Mouse (Mus musculus) erythroblast, embryonic 14.5 days (primary cell): ENCODE results near the gene Aif1. TPM values are rescaled to one million over a fixed set of nuclear protein-coding genes. Genes with fewer than 3 reads are reported as not detected.

Source experiments
- H3K27me3 ChIP-seq: 2 replicates; pipeline ENCODE4 v1.6.1; 2012; ENCODE audit warnings: inconsistent platforms; ENCODE audit not compliant: control insufficient read depth
- H3K36me3 ChIP-seq: 2 replicates; pipeline ENCODE4 v1.6.1; 2012; ENCODE audit warnings: mild to moderate bottlenecking, inconsistent platforms; ENCODE audit not compliant: control insufficient read depth
- H3K4me1 ChIP-seq: 2 replicates; pipeline ENCODE4 v1.6.1; 2012; ENCODE audit warnings: inconsistent platforms; ENCODE audit not compliant: control insufficient read depth
- H3K4me3 ChIP-seq: replicated peaks from 2 replicates; pipeline ENCODE3; 2012; ENCODE audit warnings: moderate library complexity, mild to moderate bottlenecking, inconsistent platforms
- H3K9me3 ChIP-seq: 2 replicates; pipeline ENCODE4 v1.6.1; 2012; ENCODE audit warnings: low read length, inconsistent platforms, mixed read lengths; ENCODE audit not compliant: control insufficient read depth
- GATA1 ChIP-seq: IDR thresholded peaks from 2 replicates; pipeline ENCODE4 v1.6.1; 2012; ENCODE audit warnings: low read length, inconsistent platforms, mixed read lengths
- TAL1 ChIP-seq: IDR thresholded peaks from 3 replicates; pipeline ENCODE4 v1.6.1; 2012; ENCODE audit warnings: low read length, inconsistent platforms, mixed read lengths
- polyA plus RNA-seq: library from polyadenylated mRNA; stranded (reverse); fragments of >175 nt; gene quantifications from 2 replicates; pipeline ENCODE4 v1.2.3, GENCODE M21; 2012

The Aif1 gene
- polyA plus RNA-seq, 1 experiment: not detected

DNA sequence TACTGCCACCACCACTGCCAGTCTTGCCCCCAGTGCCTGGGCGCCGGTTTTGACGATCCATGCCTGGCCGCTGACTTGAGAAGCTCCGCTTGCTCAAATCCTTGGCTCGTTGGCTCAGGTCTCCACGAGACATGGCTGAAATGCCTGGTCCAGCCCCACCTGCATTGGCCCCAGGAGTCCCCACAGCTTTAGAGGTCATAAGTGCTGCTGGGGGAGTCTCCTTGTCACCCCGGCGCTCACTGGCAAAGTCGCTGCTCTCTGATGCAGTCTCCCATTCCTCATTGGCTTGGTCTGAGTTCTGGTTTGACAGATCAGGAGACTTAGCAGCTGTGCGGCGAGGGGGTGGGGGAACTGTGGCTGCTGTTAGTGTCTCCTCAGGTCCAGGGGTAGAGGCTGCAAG, 20.4 kb downstream of the Aif1 start:
- no peaks in the 10 kb centered on the region for H3K9me3 ChIP-seq
- H3K36me3 ChIP-seq: peaks cover 99% of the 10 kb centered on the region
- no peaks in the 10 kb centered on the region for H3K27me3 ChIP-seq
- TF ChIP-seq GATA1 (no peak), TAL1 (no peak)
- no peak overlapping the region for H3K4me3 ChIP-seq
- peaks cover 13% of the 10 kb centered on the region for H3K4me1 ChIP-seq

DNA sequence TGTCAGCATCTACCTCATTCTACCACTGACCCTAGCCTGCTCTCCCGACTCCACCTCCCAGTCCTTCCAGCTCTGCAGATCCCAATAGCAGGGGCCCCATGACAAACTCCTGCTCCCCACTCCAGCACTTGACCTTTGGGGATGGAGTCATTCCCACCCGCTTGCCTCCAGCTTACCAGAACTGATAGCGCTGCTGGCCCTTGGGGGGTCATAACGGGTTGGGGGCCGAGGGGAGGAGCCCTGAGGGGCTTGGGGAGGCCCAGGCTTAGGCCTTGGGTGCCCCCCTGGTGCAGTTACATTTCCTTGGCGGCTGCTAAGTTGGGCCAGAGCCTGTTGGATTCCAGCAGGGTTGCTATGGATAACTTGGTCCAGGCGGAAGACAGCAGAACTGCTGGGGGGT, 21.3 kb downstream of the Aif1 start:
- H3K27me3 ChIP-seq: no peaks in the 10 kb centered on the region
- no peak overlapping the region for H3K4me3 ChIP-seq
- peaks cover 99% of the 10 kb centered on the region for H3K36me3 ChIP-seq
- TF ChIP-seq GATA1 (no peak), TAL1 (no peak)
- H3K4me1 ChIP-seq: peaks cover 18% of the 10 kb centered on the region
- H3K9me3 ChIP-seq: no peaks in the 10 kb centered on the region

DNA sequence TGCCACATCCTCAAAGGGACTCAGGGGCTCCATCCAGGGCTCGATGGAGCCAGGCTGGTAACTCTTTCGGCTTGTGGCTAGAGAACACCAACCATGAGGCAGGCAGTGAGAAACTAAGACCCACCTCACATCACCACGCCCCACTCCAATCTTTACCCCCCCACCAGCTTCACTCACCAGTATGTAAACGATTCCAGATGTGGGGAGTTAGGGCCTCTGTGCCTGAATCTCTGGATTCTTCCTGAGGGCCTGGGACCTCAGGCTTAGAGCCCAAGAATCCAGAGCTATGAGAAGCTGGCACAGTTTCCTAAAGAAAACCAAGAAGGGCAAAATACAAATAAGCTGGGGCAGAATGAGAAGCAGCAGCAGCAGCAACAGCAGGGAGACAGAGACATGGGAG, 21.9 kb downstream of the Aif1 start:
- peaks cover 18% of the 10 kb centered on the region for H3K4me1 ChIP-seq
- H3K36me3 ChIP-seq: peaks cover 99% of the 10 kb centered on the region
- H3K4me3 ChIP-seq: no peak overlapping the region
- H3K9me3 ChIP-seq: no peaks in the 10 kb centered on the region
- H3K27me3 ChIP-seq: no peaks in the 10 kb centered on the region
- TF ChIP-seq GATA1: no peak
- no peak for TF ChIP-seq TAL1

DNA sequence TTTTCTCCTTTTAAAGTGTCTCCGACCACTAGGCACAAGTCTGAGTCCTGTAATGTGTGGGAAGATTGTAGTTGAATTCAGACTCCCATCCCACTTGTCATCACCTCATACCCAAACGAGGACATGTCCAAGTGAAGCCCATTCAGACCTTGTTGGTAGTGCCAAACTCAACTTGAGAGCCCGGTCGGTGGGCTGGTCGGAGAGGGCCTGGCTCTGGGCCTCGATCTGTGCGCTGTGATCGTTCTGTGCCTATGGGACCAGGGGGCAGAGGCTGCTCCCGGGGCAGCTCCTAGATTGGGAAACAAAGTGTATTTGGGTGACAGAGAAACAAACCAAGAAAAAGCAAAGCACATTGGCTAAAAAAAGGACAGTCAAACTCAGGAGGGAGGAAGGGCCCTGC, 22.8 kb downstream of the Aif1 start:
- H3K4me1 ChIP-seq: peaks cover 18% of the 10 kb centered on the region
- no peaks in the 10 kb centered on the region for H3K27me3 ChIP-seq
- peaks cover 99% of the 10 kb centered on the region for H3K36me3 ChIP-seq
- TF ChIP-seq GATA1: no peak
- TF ChIP-seq TAL1: no peak
- no peaks in the 10 kb centered on the region for H3K9me3 ChIP-seq
- no peak overlapping the region for H3K4me3 ChIP-seq

DNA sequence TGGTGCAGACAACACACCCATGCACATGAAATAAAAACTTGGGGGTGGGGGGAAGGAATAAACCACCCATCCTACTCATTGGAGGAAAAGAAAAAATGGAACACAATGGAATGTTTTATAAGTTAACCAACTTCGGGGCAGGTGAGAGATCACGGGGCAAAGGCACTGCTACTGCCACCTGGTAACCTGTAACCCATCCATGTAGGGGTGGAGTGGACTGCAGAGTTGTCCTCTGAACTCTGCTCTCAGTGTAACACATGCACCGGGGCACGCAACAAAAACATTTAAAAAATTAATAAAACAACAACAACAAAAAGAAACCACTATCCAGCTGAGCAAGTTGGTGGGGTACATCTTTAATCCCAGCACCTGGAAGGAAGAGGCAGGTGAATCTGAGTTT, 23.7 kb downstream of the Aif1 start:
- no peak for TF ChIP-seq GATA1
- TF ChIP-seq TAL1: no peak

DNA sequence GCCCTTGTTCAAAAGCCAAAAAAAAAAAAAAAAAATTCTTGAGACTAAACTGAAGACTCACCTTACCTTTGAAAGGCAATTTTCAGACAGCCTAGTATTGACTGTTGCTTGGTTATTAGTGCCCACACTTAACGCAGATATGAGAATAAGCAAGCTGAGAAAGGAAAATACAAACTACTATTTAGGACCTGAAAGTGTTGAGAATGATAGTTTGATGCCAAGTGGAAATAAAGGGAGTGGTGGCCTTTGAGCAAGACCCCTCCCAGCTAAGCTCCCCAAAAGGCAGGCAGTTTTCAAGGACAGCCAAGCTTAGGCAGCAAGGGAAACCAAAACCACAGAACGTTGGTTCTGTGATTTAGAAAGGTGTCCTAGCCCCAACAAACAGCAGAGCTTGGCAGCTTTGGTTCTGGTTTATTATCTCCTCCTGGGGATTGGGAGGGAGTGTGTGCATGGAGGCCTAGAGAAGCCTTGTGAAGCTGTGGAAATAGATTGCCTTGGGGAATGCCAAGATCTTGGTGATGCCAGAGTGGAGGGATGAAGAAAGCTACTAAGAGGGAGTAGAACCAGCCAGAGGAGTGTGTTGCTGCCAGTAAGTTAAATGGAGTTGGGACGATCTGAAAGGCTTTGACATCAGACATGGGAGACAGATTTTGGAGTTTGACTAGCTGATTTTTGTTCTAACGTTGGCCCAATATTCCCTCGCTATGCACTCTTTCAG, 27.8 kb downstream of the Aif1 start:
- peaks cover 99% of the 10 kb centered on the region for H3K36me3 ChIP-seq
- TF ChIP-seq TAL1 (no peak), GATA1 (no peak)

More for the DNA sequence above, 23.7 kb downstream of the Aif1 start:
- H3K4me1 ChIP-seq: peaks cover 18% of the 10 kb centered on the region
- H3K4me3 ChIP-seq: no peak overlapping the region
- H3K27me3 ChIP-seq: no peaks in the 10 kb centered on the region
- no peaks in the 10 kb centered on the region for H3K9me3 ChIP-seq
- H3K36me3 ChIP-seq: peaks cover 99% of the 10 kb centered on the region

DNA sequence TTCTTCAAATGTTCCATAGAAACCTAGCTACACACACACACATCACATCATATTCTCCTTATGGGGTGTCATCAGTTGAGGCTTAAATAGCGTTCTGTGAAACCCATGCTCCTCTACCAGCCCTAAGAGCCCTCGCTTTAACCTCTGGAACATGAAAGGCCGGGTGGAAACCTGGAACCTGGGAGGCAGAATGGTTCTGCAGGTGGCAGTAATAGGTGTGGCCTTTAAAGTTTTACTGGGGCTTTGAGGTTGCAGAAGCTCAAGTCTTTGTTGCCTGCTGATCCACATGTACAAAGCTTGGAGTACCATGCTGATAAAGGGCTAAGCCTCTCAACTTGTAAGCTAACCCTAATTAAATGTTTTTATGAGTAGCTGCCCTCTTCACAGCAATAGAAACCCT, 28.5 kb downstream of the Aif1 start:
- peaks cover 15% of the 10 kb centered on the region for H3K4me1 ChIP-seq
- H3K36me3 ChIP-seq: peaks cover 99% of the 10 kb centered on the region
- TF ChIP-seq TAL1 (no peak), GATA1 (no peak)
- H3K4me3 ChIP-seq: no peak overlapping the region
- H3K27me3 ChIP-seq: no peaks in the 10 kb centered on the region
- H3K9me3 ChIP-seq: peaks cover 9% of the 10 kb centered on the region

More for the DNA sequence above, 27.8 kb downstream of the Aif1 start:
- no peak overlapping the region for H3K4me3 ChIP-seq
- H3K9me3 ChIP-seq: peaks cover 6% of the 10 kb centered on the region
- H3K4me1 ChIP-seq: peaks cover 18% of the 10 kb centered on the region
- H3K27me3 ChIP-seq: no peaks in the 10 kb centered on the region

DNA sequence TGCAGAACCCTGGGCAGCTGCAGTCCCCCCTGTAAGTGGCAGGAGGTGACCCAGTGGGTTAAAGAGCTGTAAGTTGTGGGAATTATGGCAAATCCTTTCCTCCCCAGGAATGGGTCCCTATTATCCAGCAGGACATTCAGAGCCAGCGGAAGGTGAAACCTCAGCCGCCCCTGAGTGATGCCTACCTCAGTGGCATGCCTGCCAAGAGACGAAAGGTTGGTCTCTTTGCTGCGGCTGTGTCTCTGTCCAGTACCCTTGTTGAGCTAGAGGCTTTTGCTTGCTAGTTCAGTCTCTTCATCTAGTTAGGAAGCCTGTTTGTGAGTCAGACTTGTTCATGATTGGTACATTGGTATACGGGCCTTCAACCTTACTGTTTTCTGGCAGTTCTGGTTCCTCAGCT, 29.7 kb downstream of the Aif1 start:
- no peak for TF ChIP-seq GATA1
- no peak for TF ChIP-seq TAL1
- Histone ChIP-seq H3K4me1 (peaks cover 9% of the 10 kb centered on the region), H3K36me3 (peaks cover 99% of the 10 kb centered on the region), H3K4me3 (no peak overlapping the region), H3K9me3 (peaks cover 9% of the 10 kb centered on the region), H3K27me3 (no peaks in the 10 kb centered on the region)

DNA sequence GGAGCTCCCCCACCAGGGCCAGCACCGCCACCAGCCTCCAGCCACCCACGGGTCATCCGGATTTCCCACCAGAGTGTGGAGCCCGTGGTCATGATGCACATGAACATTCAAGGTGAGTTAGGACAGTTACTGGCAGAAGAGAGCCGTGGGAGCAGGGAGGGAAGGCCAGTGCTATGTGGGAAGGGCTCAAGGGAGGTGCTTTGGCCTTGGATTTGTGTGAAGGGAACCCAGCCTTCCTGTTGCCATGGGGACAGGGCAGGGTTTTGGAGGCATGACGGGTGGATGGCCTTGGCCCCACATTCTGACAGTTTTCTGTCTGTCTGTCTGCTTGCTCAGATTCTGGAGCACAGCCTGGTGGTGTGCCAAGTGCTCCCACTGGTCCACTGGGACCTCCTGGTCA, 33.9 kb downstream of the Aif1 start:
- Histone ChIP-seq H3K4me3 (no peak overlapping the region), H3K36me3 (peaks cover 95% of the 10 kb centered on the region), H3K4me1 (peaks cover 9% of the 10 kb centered on the region), H3K9me3 (peaks cover 9% of the 10 kb centered on the region), H3K27me3 (no peaks in the 10 kb centered on the region)
- no peak for TF ChIP-seq TAL1
- no peak for TF ChIP-seq GATA1
